Mouse (Mus musculus) adrenal gland, postnatal 25 days (tissue): ENCODE measurements around the gene Klk1b1. TPM values are rescaled to one million over a fixed set of nuclear protein-coding genes. Genes with fewer than 3 reads are reported as not detected.
"Not testable (repeated sequence)": the region's sequence is repeated elsewhere in the genome, so short reads cannot be mapped to it uniquely, and the experiment has no call there.

Source experiments
- DNase-seq: peaks from one replicate; pipeline ENCODE4 v3.0.0; 2021; ENCODE audit warnings: mixed read lengths
- long read RNA-seq: library from polyadenylated mRNA; stranded (forward); transcript quantifications from one replicate; pipeline ENCODE4 v2.0.0, GENCODE M21; 2021
- total RNA-seq: library from RNA; stranded (reverse); gene quantifications from 2 replicates; pipeline ENCODE4 v1.2.3, GENCODE M21; 2021

Gene Klk1b1
- not detected in 2 replicates for total RNA-seq
- long read RNA-seq, result 0 reads

- no peak for DNase-seq
These were observed at the start of gene Klk1b1 for GRCm38 (mm10) chr7:43966451-43966850. Klk1b1 (plus strand) TSS chr7:43966751.

DNA sequence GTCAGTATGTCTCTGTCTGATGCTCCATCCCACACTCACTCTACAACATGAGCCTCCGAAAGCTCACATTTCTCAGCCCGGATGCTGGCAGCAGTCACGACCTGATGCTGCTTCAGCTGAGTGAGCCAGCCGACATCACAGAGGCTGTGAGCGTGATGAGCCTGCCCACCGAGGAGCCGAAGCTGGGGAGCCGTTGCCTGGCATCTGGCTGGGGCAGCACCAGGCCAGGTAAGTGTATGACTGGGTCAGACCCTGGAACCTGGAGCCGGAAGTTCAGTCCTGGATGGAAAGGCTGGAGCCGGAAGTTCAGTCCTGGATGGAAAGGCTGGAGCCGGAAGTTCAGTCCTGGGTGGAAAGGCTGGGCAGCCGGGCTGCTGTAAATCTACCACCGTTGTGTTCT lies 48.1 kb upstream of the Klk1b1 start:
- no peak for DNase-seq

DNA sequence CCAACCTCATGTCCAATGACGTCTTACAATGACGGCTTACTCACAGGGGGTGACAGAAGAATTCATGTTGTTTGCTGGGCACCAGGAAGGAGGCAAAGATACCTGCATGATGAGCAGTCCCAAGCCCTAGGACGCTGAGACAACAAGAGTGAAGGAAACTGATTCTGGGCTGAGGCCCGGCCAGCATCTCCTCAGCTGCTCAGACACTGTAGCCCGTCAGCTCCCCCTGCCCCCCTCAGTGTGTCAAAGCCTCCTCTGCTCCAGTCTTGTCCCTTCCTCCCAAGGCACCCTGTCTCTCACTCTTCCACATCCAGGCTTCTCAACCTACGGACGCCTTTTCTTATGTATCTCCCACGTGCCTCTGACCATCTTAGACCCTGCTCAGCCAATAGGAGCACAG lies 47.7 kb upstream of the Klk1b1 start:
- DNase-seq, result no peak

DNA sequence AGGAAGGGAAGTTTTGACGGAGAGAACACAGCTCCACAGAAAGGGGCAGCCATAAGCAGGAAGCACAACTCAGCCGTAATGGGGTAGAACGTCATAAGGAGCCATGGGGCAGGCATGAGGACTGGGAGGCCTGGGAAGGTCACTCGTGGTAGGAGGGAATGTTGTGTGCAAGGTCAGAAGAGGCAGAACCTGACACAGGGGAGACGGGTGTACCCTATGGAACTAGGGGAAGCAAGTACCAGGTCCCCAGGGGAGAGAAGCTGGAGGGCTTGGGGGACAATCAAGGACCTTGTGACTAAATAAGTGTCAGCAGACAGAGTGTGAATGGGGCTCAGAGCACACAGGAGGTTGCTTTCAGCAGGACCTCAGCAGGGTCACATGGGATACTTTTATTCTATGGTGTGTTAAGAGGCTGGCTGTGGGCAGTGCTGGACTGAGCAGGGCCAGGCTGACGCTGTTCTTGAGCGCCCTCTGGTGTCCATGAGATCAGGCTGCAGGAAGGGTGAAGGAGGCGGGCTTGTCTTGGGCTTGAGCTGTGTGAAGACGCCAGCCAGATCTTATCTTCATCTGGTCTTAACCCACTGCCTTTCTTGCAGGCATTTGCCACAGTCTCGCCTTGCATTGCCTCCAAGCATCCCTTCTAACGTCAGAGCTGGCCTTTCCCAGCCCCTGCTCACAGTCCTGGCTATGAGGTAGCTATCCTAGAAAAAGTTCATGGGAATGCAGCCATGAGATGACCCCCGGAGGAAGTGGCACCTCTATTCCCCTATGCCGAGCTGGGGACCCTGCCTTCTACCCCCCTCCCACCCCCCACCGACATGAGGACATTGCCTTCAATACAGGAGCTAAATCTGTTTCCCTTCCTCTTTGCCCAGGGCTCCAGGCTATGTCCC lies 46.7 kb upstream of the Klk1b1 start:
- DNase-seq, result peak; percentile 70

DNA sequence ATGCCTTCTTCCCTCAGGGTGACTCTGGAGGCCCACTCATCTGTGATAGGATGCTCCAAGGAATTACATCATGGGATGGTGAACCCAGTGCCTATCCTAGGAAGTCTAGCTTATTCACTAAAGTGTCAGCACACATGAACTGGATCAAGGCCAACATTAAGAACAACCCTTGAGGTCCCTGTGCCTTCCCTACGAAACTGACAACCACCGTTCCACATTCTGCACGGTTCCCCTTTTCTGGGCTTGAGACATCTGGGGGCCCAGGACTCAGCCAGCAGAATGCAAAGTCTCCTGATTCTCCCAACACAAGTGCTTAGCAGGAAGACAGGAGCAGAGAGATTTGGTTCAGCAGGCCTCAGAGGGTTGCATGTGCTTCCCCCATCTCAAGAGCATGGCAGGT lies 46.0 kb upstream of the Klk1b1 start:
- no peak for DNase-seq

DNA sequence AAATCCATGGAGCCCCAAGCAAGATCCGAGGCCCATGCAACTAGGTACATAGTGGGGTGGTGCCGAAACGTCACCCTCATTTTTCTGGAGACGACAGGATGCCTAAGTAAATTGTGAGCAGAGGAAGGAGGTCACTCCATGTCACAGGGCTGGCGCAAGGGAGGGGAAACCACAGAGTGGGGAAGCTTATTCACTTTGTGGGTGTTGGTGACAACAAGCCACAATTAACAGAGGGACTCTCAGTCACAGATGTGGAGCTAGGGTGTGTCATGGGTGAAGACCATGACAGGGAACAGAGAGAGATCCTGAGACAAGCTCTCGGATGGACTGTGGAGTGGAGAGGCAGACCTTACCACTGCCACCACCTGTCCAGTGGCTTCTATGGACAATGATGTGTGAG lies 45.5 kb upstream of the Klk1b1 start:
- no peak for DNase-seq

DNA sequence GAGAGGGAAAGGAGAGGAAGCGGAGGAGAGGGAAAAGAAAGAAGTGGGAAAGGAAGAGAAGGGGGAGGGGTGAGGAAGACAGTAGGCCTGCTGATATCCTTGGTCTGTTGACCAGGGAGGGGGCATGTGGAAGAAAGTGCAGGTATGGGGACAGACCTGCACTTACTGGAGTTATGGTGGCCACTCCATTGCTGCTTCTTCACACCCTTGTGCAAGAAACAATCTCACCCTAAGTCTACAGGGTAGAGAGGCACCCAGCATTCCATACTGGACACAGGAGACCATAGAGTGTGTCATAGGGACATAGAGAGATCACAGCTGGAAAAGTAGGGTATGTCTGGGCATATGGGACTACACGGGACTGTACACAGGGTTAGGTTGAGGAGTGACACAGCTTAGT lies 44.6 kb upstream of the Klk1b1 start:
- no peak for DNase-seq

DNA sequence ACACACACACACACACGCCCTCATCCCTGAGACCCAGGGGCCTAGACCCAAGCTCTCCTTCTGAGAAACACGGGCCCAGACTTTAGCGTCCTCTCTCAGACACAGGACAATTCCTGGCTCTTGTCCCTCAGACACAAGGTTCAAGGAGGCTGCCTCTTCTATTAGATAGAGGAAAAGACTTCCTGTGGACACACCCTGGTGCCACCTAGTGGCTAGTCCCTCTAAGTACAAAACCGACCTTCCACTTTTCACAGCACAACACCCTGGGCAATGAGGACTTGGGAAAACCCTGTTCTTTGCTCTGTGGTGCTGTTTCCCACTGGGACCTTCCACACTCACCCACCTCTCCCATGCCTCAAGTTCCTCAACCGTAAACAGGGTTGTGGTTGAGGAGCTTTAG lies 40.6 kb upstream of the Klk1b1 start:
- DNase-seq, result no peak

DNA sequence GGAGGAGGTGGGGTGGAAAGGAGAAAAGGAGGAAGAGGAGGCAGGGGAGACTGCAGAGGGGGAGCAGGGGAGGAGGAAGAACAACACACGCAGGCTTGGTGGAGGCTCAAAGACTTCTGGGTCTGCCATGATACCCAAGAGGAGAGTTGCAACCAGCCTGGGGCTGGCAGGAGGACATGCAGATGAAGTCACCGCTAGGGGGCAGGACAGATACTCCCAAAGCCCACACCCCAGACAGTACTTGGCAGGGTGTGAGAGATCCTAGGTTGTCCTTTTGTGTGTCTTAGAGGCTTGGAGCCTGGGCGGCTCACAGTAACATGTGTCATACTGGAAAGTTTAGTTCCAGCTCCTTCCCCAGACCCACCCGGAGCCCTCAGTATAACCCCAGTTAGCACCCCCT lies 38.0 kb upstream of the Klk1b1 start:
- no peak for DNase-seq

- no peak for DNase-seq
These were observed 34.2 kb upstream of the Klk1b1 start for GRCm38 (mm10) chr7:43932337-43932736.

GRCm38 (mm10) chr7:43933440-43933839 lies 33.1 kb upstream of the Klk1b1 start, which contains the start of gene Klk15:
Klk15 (plus strand) TSS chr7:43933740.
- DNase-seq, result no peak

DNA sequence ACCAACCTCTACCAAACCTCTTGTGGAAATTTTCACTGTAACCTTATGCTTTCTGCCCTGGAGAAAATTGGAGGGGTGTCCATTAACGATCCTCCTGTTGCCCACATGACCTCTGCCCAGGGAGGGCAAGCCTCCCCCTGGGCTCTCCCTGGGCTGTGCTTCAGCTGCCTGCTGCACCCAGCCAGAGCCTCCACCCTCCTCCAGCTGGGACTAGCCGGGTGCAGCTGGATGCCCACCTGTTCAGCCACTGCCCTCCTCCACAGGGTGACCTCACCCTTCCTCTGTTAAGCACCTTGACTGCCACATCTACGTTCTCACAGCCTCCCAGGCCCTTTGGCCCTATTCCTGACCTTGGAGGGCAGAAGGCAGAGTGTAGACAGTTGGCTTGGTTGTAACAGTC lies 31.8 kb upstream of the Klk1b1 start:
- no peak for DNase-seq

DNA sequence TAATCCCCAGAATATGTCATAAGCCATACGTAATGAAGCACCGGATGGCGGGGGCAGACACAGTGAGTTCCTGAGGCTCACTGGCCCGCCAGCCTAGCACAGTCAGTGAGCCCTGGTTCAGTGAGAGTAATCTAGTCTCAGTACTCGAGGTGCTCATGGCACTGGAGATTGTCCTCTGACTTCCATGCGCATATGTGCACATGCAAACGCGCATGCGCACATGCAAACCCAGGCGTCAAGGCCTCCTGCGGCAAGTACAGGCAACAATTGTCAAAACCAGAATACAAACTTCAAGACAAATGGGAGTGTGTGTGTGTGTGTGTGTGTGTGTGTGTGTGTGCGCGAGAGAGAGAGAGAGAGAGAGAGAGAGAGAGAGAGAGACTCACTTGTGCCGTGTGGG lies 30.0 kb upstream of the Klk1b1 start:
- DNase-seq, result no peak

GRCm38 (mm10) chr7:43942293-43942692 lies 24.3 kb upstream of the Klk1b1 start:
- DNase-seq, result not testable (repeated sequence)

GRCm38 (mm10) chr7:43944727-43945264 lies 21.8 kb upstream of the Klk1b1 start:
- DNase-seq, result no peak

DNA sequence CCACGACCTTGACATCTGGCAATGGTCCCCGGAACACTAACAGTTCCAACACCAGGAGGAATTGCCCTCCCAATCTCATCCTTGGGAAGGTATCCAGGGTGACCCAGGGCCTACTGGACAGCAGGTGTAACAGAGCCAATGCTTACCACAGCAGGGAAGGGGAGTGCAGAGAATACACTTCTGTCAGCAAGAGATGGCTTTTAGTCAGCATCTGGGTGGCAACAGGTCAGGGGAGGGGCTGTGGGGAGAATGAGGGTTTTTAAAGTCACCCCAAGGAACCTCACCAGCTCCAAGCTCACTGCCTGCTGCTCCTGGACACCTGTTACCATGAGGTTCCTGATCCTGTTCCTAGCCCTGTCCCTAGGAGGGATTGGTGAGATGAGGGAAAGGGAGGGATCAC lies 16.2 kb upstream of the Klk1b1 start, which contains the start of gene Klk1b8:
Gene Klk1b8, plus strand, starts transcription at position 301 of the 400 bp plus-strand sequence.
- no peak for DNase-seq

DNA sequence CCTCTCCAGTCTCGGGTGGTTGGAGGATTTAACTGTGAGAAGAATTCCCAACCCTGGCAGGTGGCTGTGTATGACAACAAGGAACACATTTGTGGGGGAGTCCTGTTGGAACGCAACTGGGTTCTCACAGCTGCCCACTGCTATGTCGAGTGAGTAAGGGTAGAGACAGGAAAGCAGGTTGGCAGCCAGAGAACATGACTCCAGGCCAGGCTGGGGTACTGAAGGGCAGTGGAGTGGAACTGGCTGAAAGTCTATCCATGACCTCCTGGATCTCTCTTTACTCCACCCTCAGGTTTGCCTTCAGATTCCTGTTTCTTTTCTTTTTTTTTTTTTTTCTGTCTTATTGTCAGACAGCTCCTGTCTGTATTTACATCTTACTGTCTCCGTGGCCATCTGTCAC lies 13.8 kb upstream of the Klk1b1 start:
- no peak for DNase-seq

DNA sequence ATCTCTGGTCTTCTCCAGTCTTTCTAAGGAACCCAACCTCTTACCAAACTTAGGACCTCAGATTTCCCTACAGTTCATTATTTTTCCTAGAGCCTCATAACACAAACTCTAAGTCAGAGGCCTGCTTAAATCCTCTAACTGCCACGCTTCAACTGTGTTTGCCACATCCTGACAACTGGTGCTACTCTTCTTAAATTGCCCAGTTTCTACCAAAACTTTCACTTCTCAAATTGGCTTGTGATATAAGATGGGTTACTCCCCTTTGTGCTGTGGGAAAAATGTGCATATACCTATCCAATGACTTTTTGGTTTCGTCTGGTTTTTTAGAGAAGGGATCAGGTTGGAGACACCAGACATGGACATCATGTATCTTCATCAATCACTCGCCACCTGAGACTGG lies 507 bp downstream of the Klk1b1 start:
- no peak for DNase-seq

DNA sequence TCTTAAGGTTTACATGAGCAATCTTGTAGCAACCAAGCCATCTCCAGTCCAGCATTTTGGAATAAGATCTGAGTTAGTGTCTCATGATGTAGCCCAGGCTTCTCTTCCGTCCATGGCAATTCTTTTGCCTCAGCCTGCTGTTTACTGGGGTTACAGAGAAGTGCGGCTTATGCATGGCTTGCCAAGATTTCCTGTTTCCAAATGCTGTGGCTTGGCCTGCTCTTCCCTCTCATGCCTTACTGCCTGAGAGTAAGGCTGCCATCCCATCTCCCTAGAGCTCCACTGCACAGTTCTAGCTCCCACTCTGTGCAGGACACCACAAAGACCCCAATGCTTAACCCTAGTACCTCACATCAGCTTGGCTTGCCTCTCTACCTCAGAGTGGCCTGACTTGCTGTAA lies 1.1 kb downstream of the Klk1b1 start:
- DNase-seq, result no peak

DNA sequence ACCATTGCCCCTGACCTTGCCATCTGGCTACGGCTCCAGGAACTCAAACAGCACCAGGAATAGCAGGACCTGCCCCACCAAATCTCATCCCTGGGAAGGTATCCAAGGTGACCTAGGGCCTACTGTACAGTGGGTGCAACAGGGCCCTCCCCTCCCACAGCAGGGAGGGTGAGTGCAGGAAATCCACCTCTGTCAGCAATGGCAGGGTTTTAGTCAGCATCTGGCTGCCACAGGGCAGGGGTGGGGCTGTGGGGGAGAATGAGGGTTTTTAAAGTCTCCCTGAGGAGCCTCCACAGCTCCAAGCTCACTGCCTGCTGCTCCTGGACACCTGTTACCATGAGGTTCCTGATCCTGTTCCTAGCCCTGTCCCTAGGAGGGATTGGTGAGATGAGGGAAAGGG lies 9.2 kb downstream of the Klk1b1 start, which contains the start of gene Klk1b9:
Gene Klk1b9, plus strand, starts transcription at position 301 of the 400 bp plus-strand sequence.
- DNase-seq, result not testable (repeated sequence)

- DNase-seq, result no peak
These were observed 19.1 kb downstream of the Klk1b1 start for GRCm38 (mm10) chr7:43985657-43986056.

DNA sequence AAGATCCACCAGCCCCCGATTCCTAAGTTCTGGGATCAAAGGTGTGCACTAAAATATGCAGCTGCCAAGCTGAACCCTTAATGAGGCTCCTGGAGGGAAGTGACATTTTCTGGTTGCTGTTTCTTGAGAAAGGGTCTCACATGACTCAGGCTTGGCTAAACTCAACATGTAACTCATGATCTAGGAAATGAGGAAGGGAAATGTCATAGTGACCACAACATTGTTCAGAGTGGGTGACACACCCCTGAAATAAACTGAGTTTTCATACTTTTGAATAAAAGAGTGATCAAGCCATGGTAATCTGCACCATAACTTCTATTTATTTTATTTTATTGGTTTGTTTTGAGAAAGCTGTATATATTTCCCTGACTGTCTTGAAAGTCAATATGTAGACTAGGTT lies 28.3 kb downstream of the Klk1b1 start:
- DNase-seq, result not testable (repeated sequence)

GRCm38 (mm10) chr7:43995577-43995976 lies 29.0 kb downstream of the Klk1b1 start, which contains the start of gene Klk1b11:
Klk1b11 (plus strand) TSS chr7:43995877.
- DNase-seq, result not testable (repeated sequence)

DNA sequence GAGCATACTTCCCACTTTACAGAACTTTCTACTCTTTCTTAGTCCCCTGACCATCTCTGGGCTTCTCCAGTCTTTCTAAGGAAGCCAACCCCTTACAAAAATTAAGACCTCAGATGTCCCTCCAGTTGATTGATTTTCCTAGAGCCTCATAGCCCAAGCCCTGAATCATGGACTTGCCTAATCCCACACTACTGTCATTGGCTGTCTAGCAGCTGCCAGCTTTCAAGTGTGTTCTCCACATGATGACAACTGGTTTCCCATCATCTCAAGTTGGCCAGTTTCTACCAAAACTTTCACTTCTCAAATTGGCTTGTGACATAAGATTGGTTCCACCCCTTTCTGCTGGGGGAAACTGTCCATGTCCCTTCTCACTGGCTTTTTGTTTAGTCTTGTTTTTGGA lies 38.3 kb downstream of the Klk1b1 start:
- no peak for DNase-seq
